Mouse (Mus musculus) kidney, postnatal 4 days (tissue): Measurements from ENCODE around the gene Ppp1r14a.

ENCODE experiments used
- DNase-seq, 2 experiments: peaks; one replicate each; pipeline ENCODE4 v3.0.0; 2021; ENCODE audit warnings: mixed read lengths in 2 of 2

The Ppp1r14a gene

DNA sequence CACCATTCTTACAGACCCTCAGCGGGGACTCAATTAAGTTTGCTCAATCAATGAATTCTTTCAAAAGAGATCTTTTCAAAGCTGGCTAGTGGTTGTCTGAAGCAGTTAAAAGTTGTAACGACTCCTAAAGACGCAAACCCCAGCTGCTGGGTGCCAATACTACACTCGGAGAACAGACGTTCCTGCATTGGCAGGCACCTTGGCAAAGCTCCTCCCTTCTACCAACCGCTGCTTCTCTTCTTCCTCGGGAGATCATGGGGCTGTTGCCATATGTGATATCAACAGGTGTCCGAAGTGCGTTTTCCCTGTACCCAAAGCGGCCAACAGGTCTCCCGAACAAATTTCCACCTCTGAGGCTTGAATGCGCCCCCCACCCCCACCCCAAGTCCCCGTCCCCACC lies 8.3 kb upstream of the Ppp1r14a start:
- DNase-seq = no peak

DNA sequence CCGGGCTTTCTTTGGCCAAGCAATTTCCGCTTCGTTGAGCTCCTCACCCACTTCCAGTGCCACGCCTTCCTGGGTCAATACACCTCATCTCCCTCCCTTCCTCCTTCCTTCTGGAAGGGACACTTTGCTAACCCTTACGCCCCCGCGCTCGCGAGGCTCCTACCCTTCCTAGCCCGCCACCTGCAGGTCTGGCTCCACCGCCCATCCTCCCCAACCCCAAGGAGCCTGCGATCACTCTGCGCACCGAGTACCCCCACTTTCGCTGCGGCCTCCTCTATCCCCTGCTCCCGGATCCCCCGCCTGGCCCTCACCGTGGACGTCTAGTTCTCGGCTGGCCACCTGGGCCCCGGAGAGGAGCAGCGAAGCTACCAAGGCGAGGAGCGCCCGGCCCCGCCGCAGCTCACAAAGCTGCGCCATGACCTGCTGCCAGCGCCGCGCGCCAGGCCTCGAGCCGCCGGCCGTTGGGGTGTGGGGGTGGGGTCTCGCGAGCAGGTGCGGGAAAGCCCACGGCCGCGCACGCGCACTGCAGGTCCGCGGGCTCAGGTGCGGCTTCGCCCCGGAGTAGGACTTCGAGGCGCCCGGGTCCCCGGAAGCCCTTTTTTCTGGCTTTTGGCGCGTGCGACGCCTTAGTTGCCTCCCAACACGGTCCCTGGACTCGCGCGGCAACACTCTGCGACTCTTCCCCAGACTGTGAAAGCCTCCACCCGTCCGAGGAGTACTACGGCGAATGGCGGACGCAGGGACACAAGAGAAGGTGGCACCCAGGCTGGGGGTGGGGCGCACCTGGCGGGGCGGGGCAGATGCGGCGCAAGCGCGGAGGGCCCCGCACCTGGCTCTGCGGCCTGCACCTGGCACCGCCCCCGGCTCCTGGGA lies 7.7 kb upstream of the Ppp1r14a start, which contains the start of gene Spint2:
Gene Spint2, minus strand, starts transcription at position 712 of the 873 bp plus-strand sequence.
- peak; percentile 91 to 95 for DNase-seq

DNA sequence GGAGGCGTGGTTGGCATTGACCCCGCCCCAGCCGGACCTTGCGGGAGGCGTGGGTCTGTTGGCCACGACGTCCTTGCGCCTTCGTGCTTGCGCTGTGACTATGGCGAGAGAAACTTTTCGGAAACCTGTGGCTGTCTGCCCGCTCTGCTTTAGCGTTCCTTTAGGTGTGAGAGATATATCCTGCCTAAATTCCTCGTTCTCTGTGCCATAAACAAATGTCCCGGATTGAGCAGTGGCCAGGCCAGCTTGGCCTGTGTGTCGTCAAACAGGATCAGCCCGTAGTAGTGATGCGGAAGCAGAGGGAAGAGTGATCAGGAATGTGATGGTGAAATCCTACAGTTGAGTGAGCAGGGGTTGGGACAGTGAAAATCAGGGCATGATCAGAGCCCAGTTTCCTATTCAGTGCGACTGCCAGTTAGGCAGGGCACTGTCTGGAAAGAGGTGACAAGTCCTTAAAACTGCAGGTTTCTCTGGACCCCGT lies 7.0 kb upstream of the Ppp1r14a start:
- DNase-seq = no peak

DNA sequence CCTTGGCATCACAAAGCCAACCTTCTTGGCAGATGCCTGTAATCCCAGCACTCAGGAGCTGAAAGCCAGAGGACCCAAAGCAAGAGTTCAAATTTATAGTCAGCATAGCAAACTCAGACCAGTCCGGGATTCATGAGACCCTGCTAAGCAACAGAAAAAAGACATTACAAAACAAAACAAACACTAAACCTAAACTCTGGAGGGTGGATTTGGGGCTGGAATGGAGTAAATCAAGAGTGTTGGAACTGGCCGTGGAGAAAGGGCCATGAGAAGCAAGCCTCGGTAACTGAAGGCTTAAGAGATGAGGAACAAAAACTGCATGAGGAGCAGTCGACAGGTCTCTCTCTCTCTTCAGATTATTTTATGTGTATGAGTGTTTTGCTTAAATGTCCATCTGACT lies 5.2 kb upstream of the Ppp1r14a start:
- DNase-seq = no peak

DNA sequence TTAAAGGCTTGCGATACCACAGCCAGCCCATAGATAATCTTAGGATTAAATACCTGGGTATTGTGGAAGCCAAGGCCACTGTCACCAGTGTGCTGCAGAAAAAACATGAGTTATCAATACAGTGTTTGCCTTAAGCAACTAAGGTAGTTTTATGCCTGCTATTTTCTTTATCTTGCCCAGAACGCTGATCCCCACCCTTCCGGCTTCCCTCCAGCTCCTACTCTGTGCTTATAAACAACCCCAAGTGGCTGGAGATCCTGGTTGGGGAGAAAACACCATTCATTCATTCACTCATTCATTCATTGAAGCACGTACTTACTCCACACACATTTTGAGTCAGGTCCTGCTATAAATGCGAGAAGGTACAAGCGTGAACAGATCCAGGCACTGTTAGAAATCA lies 4.6 kb upstream of the Ppp1r14a start:
- no peak for DNase-seq

DNA sequence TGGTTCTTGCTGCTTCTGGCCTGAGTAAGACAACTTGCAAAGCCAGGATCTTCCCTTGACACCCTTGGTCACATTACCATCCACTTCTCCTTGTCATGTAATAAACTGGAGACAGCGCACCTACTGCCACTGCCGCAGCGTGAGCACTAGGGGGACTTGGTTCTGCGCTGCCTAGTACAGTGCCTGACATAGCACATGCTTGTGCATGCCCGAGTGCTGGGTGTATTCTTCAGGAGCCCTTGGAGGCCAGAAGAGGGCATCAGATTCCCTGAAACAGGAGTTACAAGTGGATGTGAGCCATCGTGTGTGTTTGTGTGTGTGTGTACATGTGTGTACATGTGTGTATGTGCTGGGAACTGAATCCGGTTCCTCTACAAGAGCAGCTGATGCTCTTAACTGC lies 1.6 kb upstream of the Ppp1r14a start:
- no peak for DNase-seq

DNA sequence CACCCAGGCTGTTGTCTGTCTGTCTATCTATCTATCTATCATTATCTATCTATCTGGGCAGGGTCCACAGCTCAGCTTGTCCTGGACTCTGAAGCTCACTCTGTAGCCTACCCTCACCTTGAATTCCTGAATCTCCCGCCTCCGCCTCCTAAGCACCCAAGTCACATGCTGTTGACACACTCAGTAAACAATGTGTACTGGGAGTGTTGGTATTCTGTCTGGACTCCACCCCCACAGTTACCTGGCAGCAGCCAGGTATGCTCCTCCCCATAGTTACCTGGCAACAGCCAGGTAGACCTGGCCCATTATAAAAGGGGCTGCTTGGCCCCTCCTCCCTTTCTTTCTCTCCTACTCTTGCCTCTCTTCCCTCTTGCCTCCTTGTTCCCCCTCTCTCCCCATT lies 1.0 kb upstream of the Ppp1r14a start:
- DNase-seq = no peak

DNA sequence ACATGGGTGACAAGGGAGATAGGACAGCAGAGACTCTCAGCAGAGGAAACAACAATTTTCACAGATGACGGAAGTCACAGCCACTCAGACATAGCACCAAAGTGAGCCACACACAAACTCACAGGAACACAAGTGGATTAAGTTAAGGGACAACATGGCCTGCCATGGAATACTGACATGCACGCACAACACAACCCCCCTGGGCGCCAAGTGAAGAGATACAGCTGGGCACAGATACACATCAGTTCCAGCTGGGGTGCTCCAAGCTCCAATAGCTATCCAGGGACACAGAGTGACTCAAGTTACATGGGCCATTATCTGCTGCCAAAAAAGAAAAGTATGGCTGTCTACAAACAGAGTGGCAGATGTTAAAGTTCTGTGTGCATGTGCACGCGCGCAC lies 748 bp downstream of the Ppp1r14a start:
- DNase-seq = peak; percentile 60 to 69

DNA sequence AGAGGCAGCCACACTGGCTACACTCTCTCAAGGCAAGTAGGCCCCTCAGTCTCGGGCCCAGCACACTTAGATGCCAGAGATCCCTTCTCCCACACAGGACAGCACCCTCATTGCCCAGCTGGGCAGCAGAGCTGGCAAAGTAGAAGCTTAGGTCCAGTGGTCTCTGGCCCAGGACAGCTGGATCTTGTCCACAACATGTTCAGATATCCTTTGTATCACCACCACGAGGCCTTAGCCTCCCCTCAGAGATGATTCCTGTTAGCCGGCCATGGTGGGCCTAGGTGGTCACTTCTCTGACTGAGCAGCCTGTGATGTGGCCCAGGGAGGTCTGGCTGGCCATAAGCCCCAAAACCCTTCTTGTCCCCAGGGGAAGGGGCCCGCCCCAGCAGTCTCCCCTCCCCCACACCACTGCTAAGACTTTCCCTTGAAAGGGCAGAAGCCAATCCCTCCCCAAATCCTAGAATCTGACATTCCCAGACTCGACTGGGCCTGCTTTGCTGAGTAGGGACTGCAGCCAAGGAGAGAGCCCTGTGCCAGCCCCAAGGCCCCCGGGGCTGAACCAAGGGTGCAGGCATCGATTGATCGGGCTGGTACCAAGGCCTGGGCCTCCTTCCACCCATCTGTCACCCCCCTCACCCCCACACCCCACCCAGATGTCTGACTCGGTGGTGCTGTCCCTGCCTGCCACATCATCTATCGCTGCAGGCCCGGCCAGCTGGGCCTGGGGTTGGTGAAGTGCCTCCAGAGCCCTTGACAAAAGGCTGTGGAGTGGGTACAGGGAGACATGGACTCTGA lies 1.8 kb downstream of the Ppp1r14a start:
- peak in 1 of 2 experiments; percentile 48 for DNase-seq

DNA sequence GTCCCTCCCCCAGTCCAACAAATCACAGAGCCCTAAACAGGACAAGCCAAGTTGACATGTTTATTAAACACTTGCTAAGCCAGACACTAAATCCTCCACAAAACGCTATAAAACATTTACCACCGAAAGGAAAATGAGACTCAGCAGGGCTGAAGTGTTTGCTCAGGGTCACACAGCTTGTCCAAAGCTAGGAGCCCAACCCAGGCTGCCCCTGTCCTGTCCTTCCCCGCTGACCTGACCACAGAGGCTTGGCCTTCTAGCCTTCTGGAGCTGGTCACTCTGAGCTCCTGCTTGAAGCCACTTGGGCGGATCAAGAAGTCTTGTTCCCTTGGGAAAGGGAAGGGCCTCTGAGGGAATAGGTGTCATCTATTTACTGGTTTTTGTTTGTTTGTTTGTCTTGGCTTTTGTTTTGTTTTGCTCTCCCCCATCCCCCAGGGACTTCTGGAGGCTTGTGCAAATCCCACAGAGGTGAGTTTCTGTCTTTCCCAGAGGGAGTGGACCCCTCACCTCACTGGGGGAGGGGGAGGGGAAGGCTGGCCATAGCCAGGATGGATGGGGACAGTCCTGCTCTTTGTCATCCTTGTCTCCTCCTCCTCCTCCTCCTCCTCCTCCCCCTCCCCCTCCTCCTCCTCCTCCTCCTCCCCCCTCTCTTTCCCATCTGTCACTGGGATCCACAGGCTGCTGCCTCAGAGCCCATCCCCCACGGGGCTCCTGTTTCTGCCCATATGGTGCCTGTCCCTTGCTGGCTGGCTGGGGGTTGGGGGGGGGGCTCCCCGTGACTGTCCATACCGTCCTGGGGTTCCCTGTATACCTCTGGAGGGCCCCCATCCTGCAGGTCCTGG lies 2.7 kb downstream of the Ppp1r14a start:
- peak in 1 of 2 experiments; percentile 49 for DNase-seq

DNA sequence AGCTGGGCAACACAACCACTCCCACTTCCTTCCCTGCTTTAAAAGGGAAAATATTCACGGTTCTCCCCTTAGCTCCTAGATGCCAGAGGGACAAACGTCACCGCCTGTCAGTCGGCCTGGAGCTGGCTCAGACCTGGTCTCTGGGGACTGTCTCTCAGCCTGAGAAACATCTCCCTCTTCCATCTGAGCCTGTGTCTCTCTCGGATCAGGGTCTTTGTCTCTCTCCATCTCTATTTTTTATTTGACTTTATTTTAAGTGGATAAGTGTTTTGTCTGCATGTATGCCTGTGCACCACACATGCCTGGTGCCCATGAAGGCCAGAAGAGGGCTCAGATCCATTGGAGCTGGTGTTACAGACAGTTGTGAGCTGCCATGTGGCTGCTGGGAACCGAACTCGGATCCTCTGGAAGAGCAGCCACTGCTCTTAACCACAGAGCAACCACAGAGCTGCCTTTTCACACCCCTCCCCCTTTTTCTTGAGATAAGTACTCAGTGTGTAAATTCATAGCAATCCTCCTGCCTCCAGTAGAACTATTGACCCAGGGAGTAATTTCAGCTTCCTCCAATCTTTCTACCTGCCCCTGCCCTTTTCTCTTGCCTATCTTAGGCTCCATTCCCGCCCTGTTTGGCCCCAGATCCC lies 3.5 kb downstream of the Ppp1r14a start:
- DNase-seq = no peak

DNA sequence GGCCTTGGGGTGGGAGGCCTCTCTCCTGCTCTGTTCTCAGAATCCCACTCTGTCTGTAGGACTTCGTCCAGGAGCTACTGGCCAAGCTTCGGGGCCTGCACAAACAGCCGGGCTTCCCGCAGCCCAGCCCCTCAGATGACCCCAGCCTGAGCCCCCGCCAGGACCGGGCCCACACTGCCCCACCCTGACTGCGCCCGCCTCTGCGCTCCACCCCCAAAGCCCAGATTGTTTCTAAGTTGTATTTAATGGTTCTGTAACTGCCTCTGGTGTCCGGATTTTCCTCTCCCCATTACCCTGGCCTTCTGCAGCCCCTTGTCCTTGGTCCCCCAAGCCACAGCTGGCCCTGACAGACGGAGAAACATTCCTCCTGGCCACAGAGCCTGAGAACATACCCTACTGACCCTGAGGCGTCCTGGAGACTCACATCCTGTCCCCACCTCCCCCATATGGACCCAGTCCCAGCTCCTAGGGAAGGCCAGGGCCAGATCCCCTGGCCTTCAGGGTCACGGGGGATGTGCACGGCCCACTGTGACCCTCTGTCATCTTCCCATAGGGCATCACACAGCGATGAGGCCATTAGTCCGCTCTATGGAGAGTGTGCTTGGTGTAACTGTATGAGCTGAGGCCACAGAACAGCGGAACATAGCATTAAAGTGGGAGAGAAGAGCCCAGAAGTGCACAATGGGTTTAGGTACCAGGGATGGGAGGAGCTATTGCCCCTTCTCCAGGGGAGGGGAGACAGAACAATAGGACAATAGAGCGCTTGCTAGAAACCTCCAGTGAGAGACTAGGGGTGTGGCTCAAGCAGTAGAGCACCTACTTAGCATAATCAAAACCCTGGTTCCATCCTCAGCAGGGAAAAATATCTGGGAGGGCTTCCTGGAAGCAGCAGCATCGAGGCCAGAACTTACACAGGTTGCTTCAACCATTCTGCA lies 4.3 kb downstream of the Ppp1r14a start:
- peak; percentile 72 to 82 for DNase-seq

DNA sequence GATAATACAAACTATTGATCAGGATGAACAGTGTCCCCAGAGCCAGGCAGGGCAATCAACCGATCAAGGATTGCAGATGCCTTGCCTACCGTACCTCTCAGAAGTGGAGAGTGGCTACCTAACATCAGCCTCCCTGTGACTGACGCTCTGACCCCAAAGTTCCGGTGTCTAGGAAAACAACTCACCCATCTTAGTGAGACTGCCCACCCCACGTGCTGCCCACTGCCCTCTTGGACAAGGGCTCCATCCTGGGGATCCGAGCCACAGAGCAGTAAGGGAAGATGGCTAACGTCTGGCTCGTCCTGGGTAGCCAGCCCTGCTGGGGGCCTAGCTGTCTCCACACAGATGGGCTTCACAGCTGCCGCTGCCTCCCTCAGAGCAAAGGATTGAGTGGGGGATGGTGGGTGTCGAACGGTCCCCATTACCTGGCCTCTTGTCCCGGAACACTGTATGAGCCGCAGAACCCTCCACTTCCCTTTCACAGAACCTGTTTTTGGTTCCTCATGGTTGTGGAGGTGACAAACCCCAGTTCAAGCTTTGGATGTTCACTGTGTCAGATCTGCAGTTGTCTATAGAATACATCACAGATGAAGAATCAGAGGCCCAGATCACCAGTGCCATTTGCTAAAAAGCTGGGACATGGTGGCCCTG lies 5.1 kb downstream of the Ppp1r14a start:
- DNase-seq = no peak

DNA sequence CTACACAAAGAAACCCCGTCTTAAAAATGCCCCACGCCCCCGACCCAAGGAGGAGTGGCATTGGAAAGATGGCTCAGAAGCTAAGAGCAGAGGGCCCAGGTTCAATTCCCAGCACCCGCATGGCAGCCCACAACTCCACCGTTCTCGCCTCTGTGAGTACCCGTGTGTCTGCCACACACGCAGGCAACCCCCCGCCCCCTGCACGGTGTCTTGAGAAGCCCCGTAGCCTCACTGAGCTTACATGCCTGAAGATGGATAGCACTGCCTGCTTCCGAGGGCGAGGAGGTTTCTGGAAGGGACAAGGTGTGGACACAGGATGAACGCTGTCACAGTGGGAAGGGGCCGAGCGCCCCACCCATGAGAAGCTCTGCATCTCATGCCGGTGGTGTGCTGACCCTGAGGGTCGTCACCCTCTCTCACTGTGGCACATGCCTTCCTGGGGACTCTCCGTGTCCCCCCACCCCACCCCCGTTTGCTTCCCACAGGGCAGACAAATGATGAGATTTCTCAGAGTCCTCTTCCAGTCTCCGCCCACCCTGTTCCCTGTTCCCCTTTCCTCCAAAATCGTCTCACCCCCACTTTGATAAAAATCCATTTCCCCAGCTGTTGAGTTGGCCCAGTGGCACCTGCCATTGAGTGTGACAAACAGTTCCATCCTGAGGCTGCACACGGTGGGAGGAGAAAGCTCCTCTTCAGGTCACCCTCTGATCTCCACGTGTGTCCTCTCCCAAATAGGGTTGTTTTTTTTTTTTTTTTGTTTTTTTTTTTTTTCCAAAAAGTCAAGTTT lies 6.9 kb downstream of the Ppp1r14a start:
- no peak for DNase-seq

DNA sequence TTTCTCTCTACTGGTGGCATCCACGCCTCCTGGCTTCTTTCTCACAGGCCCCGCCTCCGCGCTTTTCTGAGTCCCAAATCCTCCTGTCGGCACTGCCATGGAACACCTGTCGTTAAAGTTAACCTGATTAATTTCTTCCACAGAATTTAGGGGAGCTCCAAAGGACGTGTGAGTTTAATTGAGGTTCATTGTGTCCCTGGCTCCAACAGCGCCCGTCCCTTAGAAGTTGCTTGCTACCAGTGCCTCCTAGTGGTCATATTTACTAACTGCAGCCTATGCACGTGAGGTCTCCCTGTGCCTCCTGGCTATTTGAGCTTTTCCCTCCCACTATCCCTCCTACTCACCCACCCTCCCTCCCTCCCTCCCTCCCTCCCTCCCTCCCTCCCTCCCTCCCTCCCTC lies 7.9 kb downstream of the Ppp1r14a start:
- peak; percentile 70 to 80 for DNase-seq

DNA sequence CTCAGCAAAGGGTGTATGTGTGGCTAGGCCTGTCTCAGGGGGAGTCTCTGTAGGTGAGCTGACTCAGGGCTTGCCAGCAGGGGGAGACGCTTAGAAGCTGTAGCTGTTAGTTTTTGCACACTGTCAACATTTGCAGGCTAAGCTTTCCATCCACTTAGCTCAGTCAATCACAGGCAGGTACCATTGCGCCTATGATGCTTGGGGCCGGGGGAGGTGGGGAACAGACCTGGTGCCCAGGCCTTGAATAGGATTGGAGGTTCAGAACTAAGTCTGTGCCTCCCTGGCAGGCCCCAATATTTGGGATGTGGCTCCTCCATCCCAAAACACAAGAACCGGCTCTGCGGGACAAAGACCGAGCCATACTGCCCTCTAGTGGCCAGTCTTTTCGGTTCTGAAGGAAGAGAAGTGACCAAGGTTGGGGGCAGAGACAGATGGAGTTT lies 12.0 kb downstream of the Ppp1r14a start:
- peak; percentile 84 to 87 for DNase-seq

DNA sequence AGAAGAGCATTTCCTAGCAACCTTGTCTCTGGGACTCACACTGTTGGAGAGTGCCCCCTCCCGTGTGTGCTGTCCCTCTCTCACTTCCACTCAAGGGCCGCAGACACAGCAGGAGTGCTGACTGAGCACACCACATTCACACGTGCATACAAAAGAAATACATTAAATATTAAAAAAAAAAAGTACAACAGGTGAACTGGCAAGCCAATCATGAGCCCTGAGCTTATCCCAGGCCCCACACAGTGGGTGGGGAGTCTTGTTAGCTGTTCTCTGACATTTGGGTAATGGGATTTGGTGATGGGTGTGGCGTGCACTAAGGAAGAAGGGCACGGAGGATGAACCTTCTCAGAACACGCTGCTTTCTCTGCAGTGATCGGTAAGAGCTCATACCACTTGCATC lies 13.5 kb downstream of the Ppp1r14a start:
- DNase-seq = no peak

DNA sequence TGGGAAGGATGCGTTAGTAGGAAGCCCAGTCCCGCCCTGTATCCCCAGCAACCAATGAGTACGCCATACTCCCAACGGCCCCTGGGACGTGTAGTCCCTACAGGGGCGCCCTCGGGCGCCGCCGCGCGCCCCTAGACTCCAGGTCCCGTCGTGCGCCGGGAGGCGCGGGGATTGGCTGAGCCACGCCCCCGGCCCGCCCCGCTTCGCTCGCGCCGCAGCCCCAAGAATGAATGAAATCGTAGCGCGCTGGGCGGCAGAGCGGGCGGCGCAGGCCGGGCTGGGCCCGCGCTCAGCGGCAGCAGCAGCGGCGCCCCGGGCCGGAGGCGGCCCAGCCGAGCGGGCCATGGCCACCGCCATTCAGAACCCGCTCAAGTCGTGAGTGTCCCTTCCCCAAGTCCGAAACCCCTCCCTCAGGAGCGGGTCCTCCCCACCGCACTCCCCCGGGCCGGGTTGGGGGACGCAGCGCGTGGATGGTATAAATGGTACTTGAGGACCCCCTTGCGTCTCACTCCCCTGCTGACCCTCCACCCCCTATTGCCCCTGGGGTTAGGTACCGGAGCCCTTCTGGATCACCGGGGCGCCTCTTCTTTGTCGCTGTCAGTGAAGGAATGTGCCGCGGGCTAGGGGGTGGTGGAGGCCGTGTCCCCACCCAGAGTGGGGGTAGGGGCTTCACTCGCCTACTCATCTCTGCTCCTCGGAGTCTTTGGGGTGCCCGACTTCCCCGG lies 14.8 kb downstream of the Ppp1r14a start, which contains the start of gene Dpf1:
Gene Dpf1, plus strand, starts transcription at position 214 of the 725 bp plus-strand sequence.
- peak; percentile 86 to 93 for DNase-seq
